Mouse (Mus musculus): ENCODE measurements at regions not wholly inside any gene's neighbourhood (a gene's known extent, or its start where the extent isn't known, plus 50 kb on each side); places are given as distances from the start of the nearest gene placed in this dataset.

DNA sequence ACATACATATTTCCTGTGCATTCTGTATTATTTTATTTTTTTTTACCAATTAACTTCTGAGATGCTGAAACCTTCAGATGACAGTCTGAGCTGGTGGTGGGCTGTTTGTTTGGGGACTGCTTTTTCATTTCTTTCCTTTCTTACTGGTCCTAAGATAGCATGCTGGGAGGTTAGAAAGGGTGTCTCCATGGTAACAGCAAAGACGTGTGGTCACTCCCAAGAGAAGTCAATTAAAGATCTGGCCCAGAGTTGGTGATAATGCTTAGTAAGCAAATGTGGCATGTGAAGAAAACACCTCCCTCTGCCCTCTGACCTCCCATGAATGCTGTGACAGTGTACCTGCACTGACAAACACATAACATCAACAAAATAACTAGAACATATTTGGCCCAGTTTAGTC lies 142.5 kb downstream of the Med10 start:
- Histone ChIP-seq H3K27ac (ENCODE audit: low read length) (no peak overlapping the region), H3K4me2 (replicated peaks; ENCODE audit: low read depth, low read length) (no peak overlapping the region), H3K9me3 (ENCODE audit: control insufficient read depth, low read depth, low read length) (no peaks in the 10 kb centered on the region), H3K4me3 (ENCODE audit: low read depth, low read length) (no peak overlapping the region), H3K4me1 (ENCODE audit: control insufficient read depth, insufficient read depth, low read length) (no peaks in the 10 kb centered on the region), H3K27me3 (ENCODE audit: control insufficient read depth, insufficient read depth, low read length) (no peaks in the 10 kb centered on the region), H3K9ac (replicated peaks; ENCODE audit: low read depth, low read length) (no peak overlapping the region), H3K36me3 (ENCODE audit: control insufficient read depth, insufficient read depth, low read length) (no peaks in the 10 kb centered on the region)
- no peak for ATAC-seq (ENCODE audit: insufficient number of reproducible peaks, insufficient read depth, low FRiP score, low read depth)
- WGBS, result 13% methylated on average over 1 of the region's 1 CpGs

DNA sequence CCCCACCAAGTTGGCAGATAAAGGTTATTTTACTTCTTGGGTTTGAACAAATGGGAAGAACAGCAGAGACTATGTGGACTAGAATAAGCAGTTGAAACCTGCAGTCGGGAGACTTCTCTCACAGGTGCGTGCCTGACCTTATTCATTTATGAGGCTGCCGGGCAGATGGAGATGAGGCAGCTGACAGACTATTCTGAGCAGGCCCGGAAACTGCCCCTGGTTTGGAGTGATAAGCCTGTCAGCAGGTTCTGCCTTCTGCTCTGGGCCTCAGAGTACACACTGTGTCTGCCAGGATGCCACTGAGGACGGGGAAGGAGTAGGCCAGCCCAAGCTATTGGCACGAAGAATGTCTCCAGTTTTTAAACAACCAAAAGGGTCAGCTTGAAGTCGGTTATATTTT lies 144.4 kb downstream of the Med10 start:
- no peak for ATAC-seq (ENCODE audit: insufficient number of reproducible peaks, insufficient read depth, low FRiP score, low read depth)
- H3K9ac ChIP-seq (replicated peaks; ENCODE audit: low read depth, low read length), result no peak overlapping the region
- no peak overlapping the region for H3K4me3 ChIP-seq (ENCODE audit: low read depth, low read length)
- H3K9me3 ChIP-seq (ENCODE audit: control insufficient read depth, low read depth, low read length), result no peaks in the 10 kb centered on the region
- H3K4me1 ChIP-seq (ENCODE audit: control insufficient read depth, insufficient read depth, low read length), result no peaks in the 10 kb centered on the region
- H3K27ac ChIP-seq (ENCODE audit: low read length), result no peak overlapping the region
- H3K36me3 ChIP-seq (ENCODE audit: control insufficient read depth, insufficient read depth, low read length), result no peaks in the 10 kb centered on the region
- H3K4me2 ChIP-seq (replicated peaks; ENCODE audit: low read depth, low read length), result no peak overlapping the region
- no peaks in the 10 kb centered on the region for H3K27me3 ChIP-seq (ENCODE audit: control insufficient read depth, insufficient read depth, low read length)
- WGBS, result 62% methylated on average over 7 of the region's 7 CpGs

DNA sequence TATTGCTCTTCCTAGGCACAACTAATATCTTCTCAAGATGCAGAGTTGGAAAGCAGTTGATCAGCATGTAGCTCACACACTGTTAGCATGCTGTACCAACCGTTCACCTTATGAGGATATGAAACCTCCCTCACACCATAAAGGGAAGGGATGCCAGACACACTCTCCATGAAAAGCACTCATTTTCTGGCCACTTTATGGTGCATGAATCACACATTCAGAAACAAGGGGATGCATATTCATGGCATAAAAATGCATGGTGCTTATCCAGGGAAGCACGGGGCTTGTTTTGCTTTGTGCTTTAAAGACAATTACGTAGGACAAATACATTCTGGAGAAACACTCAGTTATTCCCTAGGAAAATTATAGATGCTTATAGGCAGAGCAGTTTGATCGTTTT lies 149.9 kb downstream of the Med10 start:
- no peak overlapping the region for H3K9ac ChIP-seq (replicated peaks; ENCODE audit: low read depth, low read length)
- no peak overlapping the region for H3K4me2 ChIP-seq (replicated peaks; ENCODE audit: low read depth, low read length)
- H3K27me3 ChIP-seq (ENCODE audit: control insufficient read depth, insufficient read depth, low read length), result no peaks in the 10 kb centered on the region
- no peaks in the 10 kb centered on the region for H3K4me1 ChIP-seq (ENCODE audit: control insufficient read depth, insufficient read depth, low read length)
- no peak for ATAC-seq (ENCODE audit: insufficient number of reproducible peaks, insufficient read depth, low FRiP score, low read depth)
- WGBS, result 80% methylated on average over 4 of the region's 4 CpGs
- no peaks in the 10 kb centered on the region for H3K9me3 ChIP-seq (ENCODE audit: control insufficient read depth, low read depth, low read length)
- H3K27ac ChIP-seq (ENCODE audit: low read length), result no peak overlapping the region
- H3K4me3 ChIP-seq (ENCODE audit: low read depth, low read length), result no peak overlapping the region
- H3K36me3 ChIP-seq (ENCODE audit: control insufficient read depth, insufficient read depth, low read length), result no peaks in the 10 kb centered on the region

DNA sequence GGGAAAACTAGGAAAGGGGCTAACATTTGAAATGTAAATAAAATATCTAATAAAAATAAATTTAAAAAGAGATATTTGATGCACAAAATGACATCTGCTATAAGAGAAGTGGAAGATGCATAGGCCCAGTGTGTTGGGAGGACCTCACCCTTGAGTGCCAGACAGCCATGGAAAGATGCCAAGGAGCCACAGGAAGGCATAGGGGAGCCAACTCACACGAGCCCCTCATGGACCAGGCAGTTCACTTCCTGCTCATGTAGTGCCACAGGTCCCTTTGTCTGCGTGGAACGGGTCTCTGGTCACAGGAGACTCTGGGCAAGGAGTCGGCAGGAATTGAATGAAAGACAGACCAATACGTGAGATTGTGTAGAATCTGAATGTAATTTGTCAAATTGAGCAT lies 152.0 kb downstream of the Med10 start:
- 76% methylated on average over 5 of the region's 5 CpGs for WGBS

DNA sequence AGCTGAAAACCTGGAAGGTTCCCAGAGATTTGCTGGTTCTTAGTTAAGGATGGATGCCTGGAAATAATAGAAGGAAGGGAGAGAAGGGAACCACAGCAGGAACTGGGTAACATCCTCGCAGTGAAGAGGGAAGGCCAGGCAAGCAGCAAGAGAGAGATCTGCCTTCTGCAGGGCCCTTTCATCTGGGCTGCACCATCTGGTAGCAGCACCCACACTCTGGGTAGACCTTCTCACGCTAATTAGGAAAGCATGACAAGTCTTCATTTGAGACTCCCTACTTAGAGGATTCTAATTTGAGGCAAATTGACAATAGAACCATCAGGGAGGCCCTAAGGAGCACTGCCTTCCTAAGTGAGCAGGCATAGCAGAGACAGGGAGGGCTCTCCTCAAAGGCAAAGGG lies 153.3 kb downstream of the Med10 start:
- no peak for ATAC-seq (ENCODE audit: insufficient number of reproducible peaks, insufficient read depth, low FRiP score, low read depth)
- WGBS, result 66% methylated on average over 2 of the region's 2 CpGs
- no peak overlapping the region for H3K27ac ChIP-seq (ENCODE audit: low read length)
- H3K4me1 ChIP-seq (ENCODE audit: control insufficient read depth, insufficient read depth, low read length), result no peaks in the 10 kb centered on the region
- H3K36me3 ChIP-seq (ENCODE audit: control insufficient read depth, insufficient read depth, low read length), result no peaks in the 10 kb centered on the region
- H3K27me3 ChIP-seq (ENCODE audit: control insufficient read depth, insufficient read depth, low read length), result no peaks in the 10 kb centered on the region
- no peak overlapping the region for H3K4me3 ChIP-seq (ENCODE audit: low read depth, low read length)
- H3K9me3 ChIP-seq (ENCODE audit: control insufficient read depth, low read depth, low read length), result no peaks in the 10 kb centered on the region
- H3K4me2 ChIP-seq (replicated peaks; ENCODE audit: low read depth, low read length), result no peak overlapping the region
- no peak overlapping the region for H3K9ac ChIP-seq (replicated peaks; ENCODE audit: low read depth, low read length)

More for the DNA sequence above, 152.0 kb downstream of the Med10 start:
- H3K9ac ChIP-seq (replicated peaks; ENCODE audit: low read depth, low read length), result no peak overlapping the region
- H3K36me3 ChIP-seq (ENCODE audit: control insufficient read depth, insufficient read depth, low read length), result no peaks in the 10 kb centered on the region
- no peak overlapping the region for H3K4me3 ChIP-seq (ENCODE audit: low read depth, low read length)
- no peak for ATAC-seq (ENCODE audit: insufficient number of reproducible peaks, insufficient read depth, low FRiP score, low read depth)
- no peak overlapping the region for H3K4me2 ChIP-seq (replicated peaks; ENCODE audit: low read depth, low read length)
- no peaks in the 10 kb centered on the region for H3K27me3 ChIP-seq (ENCODE audit: control insufficient read depth, insufficient read depth, low read length)
- H3K4me1 ChIP-seq (ENCODE audit: control insufficient read depth, insufficient read depth, low read length), result no peaks in the 10 kb centered on the region
- H3K9me3 ChIP-seq (ENCODE audit: control insufficient read depth, low read depth, low read length), result no peaks in the 10 kb centered on the region
- no peak overlapping the region for H3K27ac ChIP-seq (ENCODE audit: low read length)

DNA sequence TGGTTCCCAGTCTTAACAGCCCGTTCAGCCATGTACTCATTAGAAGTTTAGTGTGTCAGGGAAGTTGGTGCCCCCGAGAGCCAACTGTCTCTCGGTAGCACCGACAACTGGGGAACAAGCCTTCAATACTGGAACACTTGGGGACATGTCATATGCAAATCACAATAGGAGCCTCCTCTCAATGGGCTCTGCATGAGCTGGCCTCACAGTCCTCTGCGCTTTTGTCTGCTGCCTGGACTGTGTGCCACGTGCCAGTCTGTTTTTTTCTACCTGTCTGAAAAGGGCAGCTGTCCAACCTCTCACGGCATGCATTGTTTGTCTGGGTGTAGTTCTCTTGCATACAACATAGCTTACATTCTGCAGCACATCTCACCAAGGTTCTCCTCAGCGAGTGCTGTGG lies 161.7 kb downstream of the Med10 start:
- ATAC-seq (ENCODE audit: insufficient number of reproducible peaks, insufficient read depth, low FRiP score, low read depth), result no peak
- 85% methylated on average over 8 of the region's 8 CpGs for WGBS

DNA sequence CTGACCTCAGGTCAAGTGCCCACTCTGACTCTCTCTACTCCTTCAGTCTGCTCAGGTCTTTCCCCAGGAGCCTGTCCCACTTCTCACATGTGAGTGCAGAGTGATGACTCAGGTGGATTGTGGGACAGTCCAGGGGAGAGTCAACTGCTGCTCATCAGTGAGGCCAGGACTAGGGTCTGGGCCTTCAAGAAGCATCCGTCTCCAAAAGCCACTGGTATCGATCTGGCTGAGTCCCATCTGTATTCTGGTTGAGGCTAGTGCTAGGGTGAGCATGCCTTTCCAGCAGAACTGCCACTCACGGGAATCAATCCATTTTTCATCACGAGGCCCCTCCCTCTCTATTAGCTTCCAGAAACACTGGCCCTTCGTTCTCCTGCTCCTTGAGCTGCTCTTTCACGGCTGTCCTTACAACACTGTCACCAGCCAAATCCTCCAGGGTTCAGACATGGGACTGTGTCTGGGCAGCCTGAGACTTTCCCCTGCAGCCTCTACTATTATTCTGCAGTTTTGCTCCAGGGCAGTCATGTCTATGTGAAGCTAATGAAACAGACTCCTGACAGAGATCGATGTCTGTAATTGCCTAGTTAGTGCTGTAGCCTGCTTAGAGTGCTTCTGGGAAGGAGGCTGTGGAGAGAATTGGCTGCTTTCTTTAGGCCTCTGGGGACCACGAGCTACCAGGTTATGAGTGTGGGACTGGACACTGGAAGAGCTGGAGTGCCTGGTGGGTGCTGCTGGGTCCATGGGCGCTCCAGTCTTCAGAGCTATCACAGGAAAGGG lies 169.3 kb downstream of the Med10 start:
- Histone ChIP-seq H3K27ac (ENCODE audit: low read length) (no peak overlapping the region), H3K4me2 (replicated peaks; ENCODE audit: low read depth, low read length) (no peak overlapping the region), H3K27me3 (ENCODE audit: control insufficient read depth, insufficient read depth, low read length) (no peaks in the 10 kb centered on the region), H3K4me3 (ENCODE audit: low read depth, low read length) (no peak overlapping the region), H3K9ac (replicated peaks; ENCODE audit: low read depth, low read length) (no peak overlapping the region), H3K4me1 (ENCODE audit: control insufficient read depth, insufficient read depth, low read length) (no peaks in the 10 kb centered on the region), H3K36me3 (ENCODE audit: control insufficient read depth, insufficient read depth, low read length) (no peaks in the 10 kb centered on the region), H3K9me3 (ENCODE audit: control insufficient read depth, low read depth, low read length) (no peaks in the 10 kb centered on the region)
- 81% methylated on average over 9 of the region's 9 CpGs for WGBS
- ATAC-seq (ENCODE audit: insufficient number of reproducible peaks, insufficient read depth, low FRiP score, low read depth), result no peak

More for the DNA sequence above, 161.7 kb downstream of the Med10 start:
- Histone ChIP-seq H3K4me1 (ENCODE audit: control insufficient read depth, insufficient read depth, low read length) (no peaks in the 10 kb centered on the region), H3K27ac (ENCODE audit: low read length) (no peak overlapping the region), H3K27me3 (ENCODE audit: control insufficient read depth, insufficient read depth, low read length) (no peaks in the 10 kb centered on the region), H3K36me3 (ENCODE audit: control insufficient read depth, insufficient read depth, low read length) (no peaks in the 10 kb centered on the region), H3K9ac (replicated peaks; ENCODE audit: low read depth, low read length) (no peak overlapping the region), H3K9me3 (ENCODE audit: control insufficient read depth, low read depth, low read length) (no peaks in the 10 kb centered on the region), H3K4me3 (ENCODE audit: low read depth, low read length) (no peak overlapping the region), H3K4me2 (replicated peaks; ENCODE audit: low read depth, low read length) (no peak overlapping the region)

DNA sequence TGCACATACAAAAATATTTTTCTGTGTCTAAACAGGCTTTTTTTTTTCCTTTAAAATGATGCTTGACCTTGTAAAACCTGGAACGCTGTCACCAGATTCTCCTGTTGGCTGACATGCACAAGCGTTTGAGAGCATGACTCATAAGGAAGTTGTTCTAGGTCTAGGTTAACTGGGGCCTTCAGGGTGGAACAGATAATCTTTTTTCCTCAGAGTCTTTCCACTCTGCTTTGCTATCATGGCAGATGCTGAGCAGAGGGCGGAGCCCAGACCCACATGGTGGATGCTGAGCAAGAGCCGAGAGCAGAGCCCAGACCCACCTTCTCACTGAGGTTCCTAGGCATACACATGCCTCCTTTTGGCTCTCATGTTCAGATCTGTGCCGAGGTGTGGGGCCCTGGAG lies 172.6 kb downstream of the Med10 start:
- 85% methylated on average over 5 of the region's 5 CpGs for WGBS
- no peak for ATAC-seq (ENCODE audit: insufficient number of reproducible peaks, insufficient read depth, low FRiP score, low read depth)
- no peak overlapping the region for H3K4me3 ChIP-seq (ENCODE audit: low read depth, low read length)
- no peaks in the 10 kb centered on the region for H3K36me3 ChIP-seq (ENCODE audit: control insufficient read depth, insufficient read depth, low read length)
- no peak overlapping the region for H3K4me2 ChIP-seq (replicated peaks; ENCODE audit: low read depth, low read length)
- no peak overlapping the region for H3K27ac ChIP-seq (ENCODE audit: low read length)
- no peaks in the 10 kb centered on the region for H3K9me3 ChIP-seq (ENCODE audit: control insufficient read depth, low read depth, low read length)
- H3K27me3 ChIP-seq (ENCODE audit: control insufficient read depth, insufficient read depth, low read length), result no peaks in the 10 kb centered on the region
- no peaks in the 10 kb centered on the region for H3K4me1 ChIP-seq (ENCODE audit: control insufficient read depth, insufficient read depth, low read length)
- no peak overlapping the region for H3K9ac ChIP-seq (replicated peaks; ENCODE audit: low read depth, low read length)

DNA sequence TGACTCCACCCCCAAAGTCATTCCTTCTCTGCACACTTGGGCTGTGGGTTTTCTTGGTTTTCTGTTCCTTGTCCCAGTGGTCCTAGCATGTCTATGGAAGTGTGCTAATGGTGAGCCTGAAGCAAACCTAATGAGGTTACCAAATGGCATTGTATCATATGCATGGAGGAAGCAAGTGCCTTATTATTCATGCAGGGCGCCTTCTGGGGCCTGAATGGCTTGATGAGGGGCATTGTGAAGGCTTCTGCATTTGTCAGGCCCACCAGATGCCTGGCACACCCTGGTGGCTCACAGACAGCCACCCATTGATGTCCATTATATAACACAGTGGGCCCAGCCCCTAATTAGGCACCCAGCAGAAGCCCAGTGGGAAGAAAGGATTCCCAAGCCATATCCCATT lies 182.0 kb downstream of the Med10 start:
- ATAC-seq (ENCODE audit: insufficient number of reproducible peaks, insufficient read depth, low FRiP score, low read depth), result no peak
- H3K27ac ChIP-seq (ENCODE audit: low read length), result no peak overlapping the region
- H3K27me3 ChIP-seq (ENCODE audit: control insufficient read depth, insufficient read depth, low read length), result no peaks in the 10 kb centered on the region
- H3K4me3 ChIP-seq (ENCODE audit: low read depth, low read length), result no peak overlapping the region
- H3K4me1 ChIP-seq (ENCODE audit: control insufficient read depth, insufficient read depth, low read length), result 0 out of 2 replicates have a peak, but pooled peaks cover 3% of the 10 kb centered on the region
- H3K9me3 ChIP-seq (ENCODE audit: control insufficient read depth, low read depth, low read length), result no peaks in the 10 kb centered on the region
- no peaks in the 10 kb centered on the region for H3K36me3 ChIP-seq (ENCODE audit: control insufficient read depth, insufficient read depth, low read length)
- WGBS, result 69% methylated on average over 1 of the region's 1 CpGs
- H3K9ac ChIP-seq (replicated peaks; ENCODE audit: low read depth, low read length), result no peak overlapping the region
- H3K4me2 ChIP-seq (replicated peaks; ENCODE audit: low read depth, low read length), result no peak overlapping the region
